22 mouse cellular contexts compared by ENCODE assay signal in genomic region chr3:47281783-47282182, GRCm38 (mm10).
DNase-seq lines count a peak whose midpoint lies in the region; ATAC-seq and TF ChIP-seq lines count a peak whose summit lies in the region.
"Had no signal": no experiment of that assay in that cellular context is flagged by ENCODE, and none has a peak within 500 bp of the region (broad histone marks: within the 10 kb centered on the region; RNA-seq: fewer than 3 reads in every experiment).

No protein-coding gene starts in this region.

- ATAC-seq in forebrain, embryonic 11.5 days (replicated peaks; ENCODE audit: low FRiP score), result peak; percentile 70
- ATAC-seq in forebrain, embryonic 15.5 days (replicated peaks), result no peak
- ATAC-seq: activated CD4-positive, CD25-positive, alpha-beta regulatory T cell, adult 4 months; hindbrain, embryonic 16.5 days; inflammation-experienced regulatory T-cells, adult 6 months; intestine, postnatal 0 days; Patski had no signal

- no peak overlapping the region for H3K27ac ChIP-seq in forebrain, embryonic 11.5 days (ENCODE audit: low read depth, low read length)
- H3K27ac ChIP-seq in forebrain, embryonic 15.5 days (replicated peaks), result no peak overlapping the region
- H3K27ac ChIP-seq: embryonic facial prominence, embryonic 12.5 days; heart, embryonic 13.5 days; hindbrain, embryonic 12.5 days had no signal

- no peak for TF ChIP-seq CTCF in brain, embryonic 14.5 days (IDR thresholded peaks at IDR 0.05; ENCODE audit: borderline replicate concordance, extremely low read depth, insufficient read depth, insufficient read length)

- H3K36me3 ChIP-seq in forebrain, embryonic 11.5 days (ENCODE audit: control insufficient read depth, insufficient read depth, low read length), result no peaks in the 10 kb centered on the region
- H3K36me3 ChIP-seq in forebrain, embryonic 15.5 days, result no peaks in the 10 kb centered on the region
- H3K36me3 ChIP-seq: embryonic facial prominence, embryonic 12.5 days; heart, embryonic 13.5 days; hindbrain, embryonic 12.5 days had no signal

- DNase-seq in forebrain, embryonic 11.5 days (ENCODE audit: low spot score), result peak; percentile 45
- peak; percentile 37 for DNase-seq in brain, embryonic 14.5 days (ENCODE audit: low read depth)
- peak; percentile 4 for DNase-seq in embryo, embryonic 11 days
- peak; percentile 51 for DNase-seq in retina, embryonic 14.5 days (ENCODE audit: low spot score)
- DNase-seq in kidney, adult 11 months, result no peak
- DNase-seq in cerebellum, adult 18-20 months, result no peak
- DNase-seq: adrenal gland, postnatal 14 days; cerebellum, adult 8-10 months; cerebellum, postnatal 14 days; gastrocnemius, postnatal 36 days; heart, adult 11 months; heart, postnatal 4 days had no signal

- 23% methylated on average over 1 of the region's 1 CpGs for WGBS in forebrain, embryonic 11.5 days
- 11% methylated on average over 1 of the region's 1 CpGs for WGBS in forebrain, embryonic 15.5 days

- no peak overlapping the region for H3K9ac ChIP-seq in forebrain, embryonic 11.5 days (ENCODE audit: low read length)
- H3K9ac ChIP-seq in forebrain, embryonic 15.5 days (replicated peaks), result no peak overlapping the region
- H3K9ac ChIP-seq: embryonic facial prominence, embryonic 12.5 days; heart, embryonic 13.5 days; hindbrain, embryonic 12.5 days had no signal

- no peak overlapping the region for H3K4me2 ChIP-seq in forebrain, embryonic 11.5 days (ENCODE audit: low read depth, low read length, severe bottlenecking)
- H3K4me2 ChIP-seq in forebrain, embryonic 15.5 days (replicated peaks), result no peak overlapping the region
- H3K4me2 ChIP-seq: embryonic facial prominence, embryonic 12.5 days; heart, embryonic 13.5 days; hindbrain, embryonic 12.5 days had no signal

- no peak for TF ChIP-seq POLR2A in brain, embryonic 14.5 days (IDR thresholded peaks at IDR 0.05; ENCODE audit: borderline replicate concordance, extremely low read depth, insufficient read depth, insufficient read length, poor library complexity, severe bottlenecking)

- H3K4me1 ChIP-seq in forebrain, embryonic 11.5 days (replicated peaks; ENCODE audit: control insufficient read depth, insufficient read depth, low read length), result 0 out of 2 replicates have a peak, but pooled peaks cover 3% of the 10 kb centered on the region
- H3K4me1 ChIP-seq in forebrain, embryonic 15.5 days, result peaks cover 3% of the 10 kb centered on the region; the same call in 1 of the 2 replicates
- H3K4me1 ChIP-seq: embryonic facial prominence, embryonic 12.5 days; heart, embryonic 13.5 days; hindbrain, embryonic 12.5 days had no signal

- no peaks in the 10 kb centered on the region for H3K27me3 ChIP-seq in forebrain, embryonic 11.5 days (ENCODE audit: control insufficient read depth, insufficient read depth, low read length)
- no peaks in the 10 kb centered on the region for H3K27me3 ChIP-seq in forebrain, embryonic 15.5 days
- H3K27me3 ChIP-seq: CH12.LX; embryonic facial prominence, embryonic 12.5 days; heart, embryonic 13.5 days; hindbrain, embryonic 12.5 days had no signal

- H3K4me3 ChIP-seq in forebrain, embryonic 11.5 days (ENCODE audit: low read depth, low read length), result no peak overlapping the region
- H3K4me3 ChIP-seq in forebrain, embryonic 15.5 days, result no peak overlapping the region
- H3K4me3 ChIP-seq: embryonic facial prominence, embryonic 12.5 days; heart, embryonic 13.5 days; hindbrain, embryonic 12.5 days had no signal

- no peaks in the 10 kb centered on the region for H3K9me3 ChIP-seq in forebrain, embryonic 11.5 days (ENCODE audit: control insufficient read depth, low read length)
- no peaks in the 10 kb centered on the region for H3K9me3 ChIP-seq in forebrain, embryonic 15.5 days
- H3K9me3 ChIP-seq: embryonic facial prominence, embryonic 12.5 days; heart, embryonic 13.5 days; hindbrain, embryonic 12.5 days had no signal

Comparison
In these comparisons a context has a peak if more than half of its experiments do, and no peak if none do; other contexts are left out.
1. DNase-seq: peak in forebrain, embryonic 11.5 days (single experiment), brain, embryonic 14.5 days (single experiment), embryo, embryonic 11 days (single experiment) and retina, embryonic 14.5 days (single experiment); none in kidney, adult 11 months (single experiment) and cerebellum, adult 18-20 months (0 of 2).